Mouse (Mus musculus) lung, postnatal 4 days (tissue): Measurements from ENCODE around the gene Aunip.

ENCODE experiments used
- DNase-seq, 2 experiments: peaks; one replicate each; pipeline ENCODE4 v3.0.0; 2021

Gene Aunip

DNA sequence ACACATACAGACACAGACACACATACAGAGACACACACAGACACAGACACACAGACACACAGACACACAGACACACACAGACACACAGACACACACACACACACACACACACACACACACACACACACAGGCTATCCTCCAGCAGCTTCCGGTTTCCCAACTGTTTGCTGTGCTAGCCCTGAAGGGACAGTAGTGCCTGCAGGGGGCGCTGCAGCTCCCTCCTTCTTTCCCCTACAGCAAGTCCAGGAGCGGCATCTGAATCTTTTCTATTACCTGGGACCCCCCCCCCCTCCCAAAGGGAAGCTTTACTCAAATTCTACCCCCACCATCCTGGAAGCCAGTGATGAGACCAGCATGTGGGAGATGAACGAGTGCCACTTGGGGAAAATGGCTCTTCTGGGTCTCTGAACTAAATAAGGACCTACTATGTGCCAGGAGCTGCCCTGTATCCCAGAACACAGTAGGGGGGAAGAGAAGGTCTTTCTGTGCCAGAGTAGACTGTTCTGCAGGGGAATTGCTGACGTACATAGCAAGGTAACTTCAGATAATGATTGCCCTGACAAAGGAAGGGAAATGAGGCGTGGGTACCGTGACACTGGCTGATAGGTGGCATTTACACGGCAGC lies 45.3 kb downstream of the Aunip start:
- no peak for DNase-seq

DNA sequence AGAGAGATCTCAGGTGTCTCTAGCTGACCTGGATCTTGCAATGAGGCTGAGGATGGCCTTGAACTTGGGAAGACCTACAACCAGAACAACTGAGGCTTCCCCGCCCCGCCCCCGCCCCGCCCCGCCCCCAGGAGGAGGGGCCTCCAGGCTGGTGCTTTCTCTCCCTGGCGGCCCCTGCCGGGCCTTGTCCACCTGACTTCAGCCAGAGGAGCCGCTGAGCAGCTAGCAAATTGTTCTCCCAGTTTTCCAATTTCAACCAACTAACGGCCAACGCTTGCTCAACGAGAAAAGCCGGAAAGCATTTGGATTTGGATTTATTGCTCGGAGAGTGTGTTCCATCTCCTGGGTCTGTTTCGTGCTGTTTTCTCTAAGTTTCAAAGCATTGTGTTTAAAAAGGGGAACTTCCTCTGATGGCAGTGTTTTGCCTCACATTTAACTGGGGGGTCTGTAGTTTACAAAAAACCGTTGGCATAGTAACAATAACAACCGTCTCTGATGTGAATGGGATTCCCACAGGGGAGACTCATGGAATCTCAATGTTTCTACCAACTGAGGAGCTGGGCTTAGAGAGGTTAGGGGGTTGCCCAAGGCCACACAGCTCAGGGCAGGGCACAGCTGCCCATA lies 46.9 kb downstream of the Aunip start:
- no peak for DNase-seq

DNA sequence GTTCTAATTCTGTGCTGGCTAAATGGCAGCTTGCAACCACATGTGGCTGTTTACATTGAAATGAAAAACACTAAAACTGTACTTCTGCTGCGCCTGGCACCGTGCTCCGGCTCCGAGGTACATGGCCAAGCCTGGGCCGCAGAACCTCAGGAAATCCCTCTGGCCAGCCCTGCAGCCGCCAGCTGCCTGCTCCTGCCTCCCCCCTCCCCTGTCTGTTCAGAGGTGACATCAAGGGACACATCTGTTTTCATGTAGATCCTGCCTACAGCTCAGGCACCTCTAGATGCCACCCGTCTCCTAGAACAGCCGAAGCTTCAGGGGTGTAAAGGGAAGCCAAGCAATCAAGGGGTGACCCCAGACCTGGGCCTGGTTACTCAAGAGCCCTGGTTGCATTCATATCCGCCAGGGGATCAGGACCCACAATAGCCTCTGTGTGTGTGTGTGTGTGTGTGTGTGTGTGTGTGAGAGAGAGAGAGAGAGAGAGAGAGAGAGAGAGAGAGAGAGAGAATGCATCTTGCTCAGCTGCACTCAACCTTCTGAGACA lies 47.8 kb downstream of the Aunip start:
- DNase-seq = peak in 1 of 2 experiments; percentile 44

GRCm38 (mm10) chr4:134559154-134559553 lies 48.4 kb downstream of the Aunip start:
- DNase-seq = no peak

GRCm38 (mm10) chr4:134560699-134561098 lies 49.9 kb downstream of the Aunip start:
- DNase-seq = no peak

GRCm38 (mm10) chr4:134562014-134562413 lies 51.2 kb downstream of the Aunip start:
- DNase-seq = no peak

DNA sequence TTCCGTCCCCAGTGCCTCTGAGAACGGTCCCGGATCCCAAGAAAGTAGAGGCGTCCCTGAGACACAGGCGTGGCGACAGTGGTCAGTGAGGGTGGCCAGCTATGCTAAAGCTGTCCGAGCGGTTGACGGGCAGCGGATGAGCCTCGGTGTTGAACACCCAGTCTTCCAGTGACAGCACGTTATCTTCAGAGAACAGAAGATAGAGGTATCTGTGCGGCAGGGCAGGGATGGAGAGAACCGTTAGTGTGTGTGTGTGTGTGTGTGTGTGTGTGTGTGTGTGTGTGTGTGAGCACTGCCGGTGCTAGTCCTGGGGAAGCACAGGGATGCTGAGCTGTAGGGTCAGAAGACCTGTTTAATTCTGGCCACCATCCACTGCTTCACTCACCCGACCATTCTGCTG lies 52.8 kb downstream of the Aunip start:
- DNase-seq = no peak

DNA sequence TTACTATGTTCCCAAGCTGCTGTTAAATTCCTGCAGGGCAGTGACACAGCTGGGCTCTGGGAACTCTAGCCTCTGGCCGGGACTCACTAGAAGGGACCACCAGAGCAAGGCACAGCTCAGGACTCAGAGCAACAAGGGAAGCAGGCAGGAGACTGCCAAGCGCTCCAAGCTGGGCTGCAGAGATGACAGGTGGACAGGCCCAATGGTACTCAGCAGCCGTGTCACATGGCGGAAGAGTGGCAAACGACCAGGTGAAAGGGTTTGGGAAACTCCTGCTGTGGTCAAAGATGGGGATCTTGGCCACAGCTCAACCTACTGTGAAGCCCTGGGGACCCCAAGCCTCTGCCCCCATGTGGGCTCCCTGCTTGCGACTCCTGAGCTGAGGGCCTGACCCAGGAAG lies 53.3 kb downstream of the Aunip start:
- no peak for DNase-seq

GRCm38 (mm10) chr4:134567377-134568226 lies 56.8 kb downstream of the Aunip start:
- peak; percentile 54 to 79 for DNase-seq

GRCm38 (mm10) chr4:134569205-134569604 lies 58.4 kb downstream of the Aunip start:
- peak in 1 of 2 experiments; percentile 38 for DNase-seq

- DNase-seq = no peak
These were observed 59.0 kb downstream of the Aunip start for GRCm38 (mm10) chr4:134569831-134570230.

GRCm38 (mm10) chr4:134570704-134571451 lies 60.1 kb downstream of the Aunip start:
- DNase-seq = no peak

- DNase-seq = no peak
These were observed 61.9 kb downstream of the Aunip start for GRCm38 (mm10) chr4:134572449-134573300.
